Mouse (Mus musculus): ENCODE results near the gene Nlrc4.

The Nlrc4 gene

DNA sequence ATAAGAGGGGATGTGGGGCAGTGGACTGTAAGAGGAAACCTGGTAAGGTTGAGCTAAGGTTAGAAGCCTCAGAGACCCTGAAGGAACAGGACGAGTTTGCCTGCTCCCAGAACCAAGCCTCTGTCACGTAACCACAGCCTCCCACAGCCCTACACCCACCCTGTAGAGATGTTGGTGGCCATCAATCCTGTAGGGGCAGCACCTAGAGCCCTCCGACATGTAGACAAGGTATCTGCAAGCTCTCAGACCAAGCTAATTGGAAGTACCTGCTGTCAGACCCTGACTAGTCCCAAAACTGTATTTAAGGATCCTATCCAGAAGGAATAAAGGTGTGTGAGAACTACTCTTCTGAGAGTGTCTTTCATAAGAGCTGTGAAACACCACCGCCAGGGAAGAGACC, 3.5 kb downstream of the Nlrc4 start:
- H3K27me3 ChIP-seq (ENCODE audit: control insufficient read depth, insufficient read depth, low read length, poor library complexity, severe bottlenecking) = no peaks in the 10 kb centered on the region
- DNase-seq (ENCODE audit: low read depth, low spot score) = no peak
- H3K36me3 ChIP-seq (ENCODE audit: control insufficient read depth, insufficient read depth, low read length, poor library complexity, severe bottlenecking) = no peaks in the 10 kb centered on the region; the same call in 1 of the 2 replicates

DNA sequence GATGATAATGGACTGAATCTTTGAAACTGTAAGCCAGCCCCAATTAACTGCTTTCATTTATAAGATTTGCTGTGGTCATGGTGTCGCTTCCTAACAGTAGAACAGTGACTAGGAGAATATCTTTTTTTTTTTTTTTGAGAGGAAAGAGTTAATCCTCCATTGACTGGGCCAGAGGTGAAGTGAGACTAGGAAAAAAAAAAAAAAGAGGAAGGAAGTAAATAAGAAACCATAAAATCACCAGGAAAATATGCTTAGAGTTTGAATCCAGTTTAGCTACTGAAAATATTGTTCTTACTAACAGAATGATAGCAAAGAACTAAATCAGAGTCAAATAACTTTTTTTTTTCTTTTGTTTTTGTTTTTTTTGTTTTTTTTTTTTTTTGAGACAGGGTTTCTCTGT, 4.3 kb downstream of the Nlrc4 start:
- no peaks in the 10 kb centered on the region; the same call in 1 of the 2 replicates for H3K36me3 ChIP-seq (ENCODE audit: control insufficient read depth, insufficient read depth, low read length, poor library complexity, severe bottlenecking)
- no peak for DNase-seq (ENCODE audit: low read depth, low spot score)

DNA sequence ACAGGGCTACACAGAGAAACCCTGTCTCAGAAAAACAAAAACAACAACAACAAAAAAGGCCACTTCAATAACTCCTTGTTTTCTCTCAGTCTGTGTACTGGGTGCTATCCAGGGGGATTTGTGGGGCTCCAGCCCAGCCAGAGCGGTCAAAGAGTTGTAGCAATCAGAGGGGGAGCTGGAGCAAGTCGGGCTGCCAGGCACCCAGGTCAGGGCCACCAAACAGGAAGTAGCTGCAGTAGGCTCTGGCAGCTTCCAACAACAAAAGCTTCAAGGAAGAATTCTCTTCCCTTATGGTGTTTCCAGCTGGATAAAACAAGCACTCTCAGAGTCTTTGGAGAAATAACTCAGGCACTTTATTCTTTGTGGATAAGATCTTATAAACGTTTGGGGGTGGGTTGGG, 5.0 kb downstream of the Nlrc4 start:
- no peaks in the 10 kb centered on the region for H3K27me3 ChIP-seq (ENCODE audit: control insufficient read depth, insufficient read depth, low read length, poor library complexity, severe bottlenecking)
- H3K36me3 ChIP-seq (ENCODE audit: control insufficient read depth, insufficient read depth, low read length, poor library complexity, severe bottlenecking) = no peaks in the 10 kb centered on the region; the same call in 1 of the 2 replicates
- no peak for DNase-seq (ENCODE audit: low read depth, low spot score)

More for the DNA sequence above, 4.3 kb downstream of the Nlrc4 start:
- no peaks in the 10 kb centered on the region for H3K27me3 ChIP-seq (ENCODE audit: control insufficient read depth, insufficient read depth, low read length, poor library complexity, severe bottlenecking)

DNA sequence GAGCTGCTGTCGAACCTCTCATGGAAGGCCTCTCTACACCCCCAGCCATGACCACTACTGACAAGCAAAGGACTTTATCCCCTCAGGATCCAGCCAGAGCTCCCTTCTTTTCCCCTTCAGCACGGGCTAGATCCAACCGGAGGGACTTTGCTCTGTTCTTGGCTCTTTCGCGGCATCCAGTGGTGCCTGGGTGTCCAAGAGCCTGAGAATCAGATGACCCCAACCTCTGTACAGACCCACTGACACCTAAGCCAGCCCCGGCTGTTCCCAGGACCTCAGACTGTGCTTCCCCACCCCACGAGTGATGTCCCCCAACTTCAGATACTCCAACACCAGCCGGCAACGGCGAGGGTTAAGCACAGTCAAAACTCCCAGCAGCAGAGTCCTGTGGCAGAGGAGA, 9.2 kb downstream of the Nlrc4 start:
- no peak for DNase-seq (ENCODE audit: low read depth, low spot score)
- Histone ChIP-seq H3K27me3 (ENCODE audit: control insufficient read depth, insufficient read depth, low read length, poor library complexity, severe bottlenecking) (no peaks in the 10 kb centered on the region), H3K36me3 (ENCODE audit: control insufficient read depth, insufficient read depth, low read length, poor library complexity, severe bottlenecking) (peaks cover 19% of the 10 kb centered on the region)

DNA sequence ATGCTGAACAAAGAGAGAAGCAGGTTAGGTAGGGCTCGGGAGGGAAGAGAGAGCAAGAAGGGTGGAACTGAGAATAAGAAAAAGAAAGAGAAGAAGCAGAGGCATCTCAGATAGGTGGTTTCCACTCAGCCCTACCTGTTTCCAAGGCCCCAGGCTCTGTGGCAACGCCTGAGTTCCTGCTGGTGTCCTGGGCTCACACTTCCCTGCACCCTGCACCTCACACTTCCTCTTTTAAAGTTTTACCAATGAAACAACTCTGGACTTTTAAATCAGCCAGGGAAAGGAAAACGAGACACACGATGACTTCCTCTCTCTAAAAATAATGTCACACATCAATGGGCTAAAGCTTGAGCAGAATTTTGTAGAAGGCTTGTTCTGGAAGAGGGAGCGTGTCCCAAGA, 18.5 kb downstream of the Nlrc4 start:
- H3K36me3 ChIP-seq (ENCODE audit: control insufficient read depth, insufficient read depth, low read length, poor library complexity, severe bottlenecking) = peaks cover 7% of the 10 kb centered on the region; the same call in 1 of the 2 replicates
- H3K27me3 ChIP-seq (ENCODE audit: control insufficient read depth, insufficient read depth, low read length, poor library complexity, severe bottlenecking) = no peaks in the 10 kb centered on the region
- DNase-seq (ENCODE audit: low read depth, low spot score) = peak; percentile 77

DNA sequence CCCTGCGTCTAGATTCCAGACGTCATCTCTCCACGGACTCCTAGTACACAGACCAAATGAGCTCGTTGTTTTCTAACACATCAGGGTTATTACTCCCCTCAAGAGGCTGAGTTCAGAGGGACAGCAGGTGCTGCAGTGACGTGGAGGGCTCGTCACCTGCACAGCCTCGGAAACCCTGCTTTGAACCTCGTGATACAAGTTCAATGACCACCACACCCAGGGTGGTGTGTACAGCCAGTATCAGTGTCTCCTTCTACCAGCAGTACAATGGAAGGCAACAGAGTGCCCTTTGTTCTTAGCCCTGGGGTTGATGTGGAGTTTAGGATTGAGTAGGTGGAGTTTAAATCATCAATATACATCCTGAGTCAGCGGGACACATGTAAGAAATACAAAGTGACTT, 21.2 kb downstream of the Nlrc4 start:
- Histone ChIP-seq H3K27me3 (ENCODE audit: control insufficient read depth, insufficient read depth, low read length, poor library complexity, severe bottlenecking) (no peaks in the 10 kb centered on the region), H3K36me3 (ENCODE audit: control insufficient read depth, insufficient read depth, low read length, poor library complexity, severe bottlenecking) (peaks cover 4% of the 10 kb centered on the region; the same call in 1 of the 2 replicates)
- DNase-seq (ENCODE audit: low read depth, low spot score) = no peak

DNA sequence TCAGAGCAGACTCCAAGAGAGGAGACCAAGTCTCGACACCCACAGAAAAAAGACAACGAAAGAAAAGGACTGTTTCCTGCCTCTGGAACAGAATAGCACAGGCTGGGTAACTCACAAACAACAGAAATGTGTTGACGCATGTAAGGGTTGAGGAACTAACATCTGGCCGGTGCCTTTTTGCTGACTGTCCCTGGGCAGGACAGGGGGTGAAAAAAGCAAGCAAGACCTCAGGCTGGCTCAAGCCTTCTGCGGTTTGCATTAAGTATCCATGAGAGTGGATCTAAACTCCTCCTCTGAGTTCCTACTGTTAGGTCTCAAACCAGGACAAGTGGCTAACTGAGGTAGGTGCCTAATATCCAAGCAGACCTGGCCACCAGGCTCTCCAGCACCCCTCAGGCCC, 26.3 kb downstream of the Nlrc4 start:
- peaks cover 8% of the 10 kb centered on the region for H3K36me3 ChIP-seq (ENCODE audit: control insufficient read depth, insufficient read depth, low read length, poor library complexity, severe bottlenecking)
- no peak for DNase-seq (ENCODE audit: low read depth, low spot score)
- no peaks in the 10 kb centered on the region for H3K27me3 ChIP-seq (ENCODE audit: control insufficient read depth, insufficient read depth, low read length, poor library complexity, severe bottlenecking)

DNA sequence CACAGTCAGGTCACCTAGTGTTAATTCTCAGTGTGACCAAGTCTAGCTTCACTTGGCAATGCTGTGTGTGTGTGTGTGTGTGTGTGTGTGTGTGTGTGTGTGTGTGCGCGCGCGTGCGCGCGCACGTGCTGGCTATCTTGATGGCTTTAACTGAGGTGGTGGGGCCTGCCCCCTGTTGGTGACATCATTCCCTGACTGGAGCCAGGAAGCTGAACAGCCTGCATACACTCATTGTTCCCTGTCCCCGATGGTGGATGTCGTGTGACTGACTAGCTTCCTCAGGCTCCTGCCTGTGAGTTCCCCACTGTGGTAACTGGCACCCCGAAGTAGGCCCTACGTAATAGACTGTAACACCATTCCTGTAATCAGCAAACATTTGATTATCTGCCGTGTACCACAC, 27.5 kb downstream of the Nlrc4 start:
- DNase-seq (ENCODE audit: low read depth, low spot score) = peak; percentile 14
- H3K27me3 ChIP-seq (ENCODE audit: control insufficient read depth, insufficient read depth, low read length, poor library complexity, severe bottlenecking) = no peaks in the 10 kb centered on the region
- H3K36me3 ChIP-seq (ENCODE audit: control insufficient read depth, insufficient read depth, low read length, poor library complexity, severe bottlenecking) = peaks cover 17% of the 10 kb centered on the region

DNA sequence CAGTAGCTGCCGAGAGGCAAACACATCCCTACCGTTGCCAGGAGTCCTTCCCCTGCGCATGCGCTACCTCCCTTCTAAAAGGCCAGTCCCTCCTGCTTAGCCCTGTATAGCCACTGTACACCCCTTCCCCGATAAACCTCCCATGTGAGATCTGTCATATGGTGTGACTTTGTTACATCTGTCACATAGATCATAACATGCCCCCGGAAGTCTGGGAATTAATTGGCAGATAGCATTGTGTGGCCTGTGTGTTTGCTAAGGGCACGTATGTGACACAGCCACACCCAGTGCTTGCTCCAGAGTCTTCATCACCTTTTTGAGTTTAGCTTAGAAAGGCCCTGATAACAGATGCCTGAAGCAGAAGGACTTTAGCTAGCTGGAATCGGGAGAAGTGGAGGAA, 28.9 kb downstream of the Nlrc4 start:
- H3K36me3 ChIP-seq (ENCODE audit: control insufficient read depth, insufficient read depth, low read length, poor library complexity, severe bottlenecking) = peaks cover 12% of the 10 kb centered on the region
- no peaks in the 10 kb centered on the region for H3K27me3 ChIP-seq (ENCODE audit: control insufficient read depth, insufficient read depth, low read length, poor library complexity, severe bottlenecking)
- no peak for DNase-seq (ENCODE audit: low read depth, low spot score)

- H3K36me3 ChIP-seq (ENCODE audit: control insufficient read depth, insufficient read depth, low read length, poor library complexity, severe bottlenecking) = peaks cover 12% of the 10 kb centered on the region
Observed at GRCm38 (mm10) chr17:74424401-74425005, 34.4 kb downstream of the Nlrc4 start.

DNA sequence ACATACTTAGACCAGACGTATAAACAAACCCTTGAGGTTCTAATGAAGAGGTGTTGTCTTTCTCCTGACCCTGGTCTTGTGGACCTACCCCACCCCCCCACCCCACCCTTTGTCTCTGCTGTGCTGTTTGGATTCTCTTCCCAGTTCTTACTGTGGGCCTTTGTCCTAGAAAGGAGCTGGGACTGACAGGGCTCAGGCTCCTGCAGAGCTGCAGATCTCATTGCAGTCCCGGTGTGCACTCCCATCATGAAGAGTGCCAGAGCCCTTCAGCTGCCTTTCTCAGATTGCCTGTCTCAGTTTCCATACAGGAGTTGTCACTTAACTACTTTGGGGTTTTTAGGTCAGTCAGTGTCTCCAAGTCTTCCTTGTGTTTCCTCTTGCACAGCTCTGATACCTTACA, 38.3 kb downstream of the Nlrc4 start:
- Histone ChIP-seq H3K27me3 (ENCODE audit: control insufficient read depth, insufficient read depth, low read length, poor library complexity, severe bottlenecking) (no peaks in the 10 kb centered on the region), H3K36me3 (ENCODE audit: control insufficient read depth, insufficient read depth, low read length, poor library complexity, severe bottlenecking) (peaks cover 2% of the 10 kb centered on the region; the same call in 1 of the 2 replicates)
- DNase-seq (ENCODE audit: low read depth, low spot score) = no peak

More at GRCm38 (mm10) chr17:74424401-74425005, 34.4 kb downstream of the Nlrc4 start:
- no peak for DNase-seq (ENCODE audit: low read depth, low spot score)
- H3K27me3 ChIP-seq (ENCODE audit: control insufficient read depth, insufficient read depth, low read length, poor library complexity, severe bottlenecking) = no peaks in the 10 kb centered on the region

DNA sequence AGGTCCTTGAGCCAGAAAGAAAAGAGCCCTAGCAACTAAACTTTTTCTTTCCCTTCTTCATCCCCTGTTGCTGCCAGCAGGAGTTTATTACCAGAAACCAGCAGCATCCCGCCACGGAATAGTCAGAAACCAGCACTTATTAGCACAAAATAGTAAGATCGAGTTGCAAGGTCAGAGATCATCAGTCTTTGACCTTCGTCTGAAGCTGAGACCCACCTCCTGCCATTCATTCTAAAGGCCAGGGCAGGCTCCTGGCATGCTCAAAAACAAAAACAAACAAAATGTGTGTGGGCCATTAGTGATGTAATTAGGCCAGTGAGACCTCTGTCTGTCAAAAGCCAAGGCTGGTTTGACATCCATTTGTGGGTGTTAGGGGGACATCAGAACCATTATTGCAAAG, 40.8 kb downstream of the Nlrc4 start:
- Histone ChIP-seq H3K27me3 (ENCODE audit: control insufficient read depth, insufficient read depth, low read length, poor library complexity, severe bottlenecking) (no peaks in the 10 kb centered on the region), H3K36me3 (ENCODE audit: control insufficient read depth, insufficient read depth, low read length, poor library complexity, severe bottlenecking) (peaks cover 7% of the 10 kb centered on the region)
- DNase-seq (ENCODE audit: low read depth, low spot score) = no peak

DNA sequence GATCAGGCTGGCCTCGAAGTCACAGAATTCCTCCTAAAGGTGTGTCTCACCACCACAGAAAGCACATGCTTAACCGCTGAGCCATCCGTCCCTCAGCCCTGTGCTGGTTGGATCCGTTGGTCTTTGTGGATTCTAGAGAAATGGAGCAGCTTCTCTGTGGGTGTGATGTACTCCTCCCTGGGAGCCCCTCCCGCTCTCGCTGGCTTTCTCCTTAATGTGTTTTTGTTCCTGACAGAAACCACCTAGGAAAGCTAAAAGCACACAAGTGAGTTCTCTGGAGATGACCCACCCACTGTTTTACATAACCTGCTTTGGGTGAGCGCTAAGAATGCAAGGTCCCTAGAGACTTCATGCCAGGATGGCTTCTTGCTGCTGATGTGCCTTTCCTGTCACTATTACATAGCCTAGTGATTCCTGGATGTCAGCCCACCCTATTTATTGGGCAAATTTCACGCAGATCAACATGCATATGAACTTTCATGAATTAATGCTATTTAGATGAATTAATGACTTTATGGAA, 42.0 kb downstream of the Nlrc4 start:
- Histone ChIP-seq H3K27me3 (ENCODE audit: control insufficient read depth, insufficient read depth, low read length, poor library complexity, severe bottlenecking) (no peaks in the 10 kb centered on the region), H3K36me3 (ENCODE audit: control insufficient read depth, insufficient read depth, low read length, poor library complexity, severe bottlenecking) (peaks cover 8% of the 10 kb centered on the region)
- peak; percentile 55 for DNase-seq (ENCODE audit: low read depth, low spot score)

DNA sequence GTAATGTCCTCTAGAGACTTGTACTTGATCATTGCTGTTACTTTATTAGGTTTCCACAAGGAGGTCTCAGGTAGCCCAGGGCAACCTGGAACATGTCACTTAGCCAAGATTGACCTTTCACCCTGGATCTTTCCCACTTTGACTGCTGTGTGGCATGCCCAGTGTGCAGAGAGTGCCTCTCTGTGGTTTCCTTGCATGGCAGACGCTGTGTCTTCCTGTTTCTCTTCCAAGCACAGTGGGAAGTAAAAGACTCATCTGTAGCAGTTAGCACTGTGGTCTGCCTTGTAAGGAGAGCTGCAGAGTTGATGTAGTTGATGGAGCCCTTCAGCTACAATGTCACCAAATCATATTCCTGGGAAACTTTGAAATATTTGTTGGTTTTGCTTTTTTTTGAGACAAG, 44.3 kb downstream of the Nlrc4 start:
- Histone ChIP-seq H3K27me3 (ENCODE audit: control insufficient read depth, insufficient read depth, low read length, poor library complexity, severe bottlenecking) (no peaks in the 10 kb centered on the region), H3K36me3 (ENCODE audit: control insufficient read depth, insufficient read depth, low read length, poor library complexity, severe bottlenecking) (peaks cover 11% of the 10 kb centered on the region)
- no peak for DNase-seq (ENCODE audit: low read depth, low spot score)

GRCm38 (mm10) chr17:74413324-74413723, 45.6 kb downstream of the Nlrc4 start:
- no peak for DNase-seq (ENCODE audit: low read depth, low spot score)
- Histone ChIP-seq H3K27me3 (ENCODE audit: control insufficient read depth, insufficient read depth, low read length, poor library complexity, severe bottlenecking) (no peaks in the 10 kb centered on the region), H3K36me3 (ENCODE audit: control insufficient read depth, insufficient read depth, low read length, poor library complexity, severe bottlenecking) (peaks cover 11% of the 10 kb centered on the region)

DNA sequence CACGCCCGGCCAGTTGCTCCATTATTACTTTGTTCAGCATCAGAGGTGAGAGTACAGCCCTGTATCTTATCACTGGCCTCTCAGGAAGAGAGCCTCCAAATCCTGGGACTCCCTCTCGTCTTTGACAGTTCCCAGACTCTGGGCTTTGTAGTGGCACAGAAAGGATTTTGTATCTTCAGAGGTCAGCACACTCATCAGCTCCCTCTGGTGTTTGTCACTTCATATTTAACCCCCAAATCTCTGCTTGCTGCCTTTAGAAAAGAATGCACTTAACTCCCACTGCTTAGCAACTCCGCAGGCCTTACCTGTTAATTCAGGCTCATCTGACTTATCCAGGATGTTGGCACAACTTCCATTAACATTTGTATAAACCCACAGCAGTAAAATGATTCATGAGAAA, 49.2 kb downstream of the Nlrc4 start:
- Histone ChIP-seq H3K36me3 (ENCODE audit: control insufficient read depth, insufficient read depth, low read length, poor library complexity, severe bottlenecking) (peaks cover 20% of the 10 kb centered on the region), H3K27me3 (ENCODE audit: control insufficient read depth, insufficient read depth, low read length, poor library complexity, severe bottlenecking) (no peaks in the 10 kb centered on the region)
- peak; percentile 38 for DNase-seq (ENCODE audit: low read depth, low spot score)
